Mouse (Mus musculus): ENCODE measurements at regions not wholly inside any gene's neighbourhood (a gene's known extent, or its start where the extent isn't known, plus 50 kb on each side); places are given as distances from the start of the nearest gene placed in this dataset.

DNA sequence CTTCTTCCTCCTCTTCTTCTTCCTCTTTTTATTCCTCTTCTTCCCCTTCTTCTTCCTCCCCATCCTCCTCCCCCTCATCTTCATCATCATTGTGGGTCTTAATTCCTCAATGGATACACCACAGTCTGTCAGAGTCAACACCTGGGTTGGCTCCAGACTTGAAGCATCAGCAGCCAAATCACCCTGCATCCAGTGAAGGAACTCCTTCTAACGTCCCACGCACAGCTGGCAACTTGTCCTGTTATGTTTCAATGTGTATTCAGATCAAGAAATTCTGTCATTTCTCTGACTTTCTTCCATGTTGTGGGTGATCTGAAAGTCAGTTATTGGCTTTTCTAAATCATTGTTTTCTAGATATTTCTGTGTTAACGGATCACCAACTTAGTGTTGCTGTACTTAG is 312.9 kb downstream of the Ptpru start:
- H3K4me3 ChIP-seq (ENCODE audit: low read depth, low read length): no peak overlapping the region
- 76% methylated on average over 3 of the region's 3 CpGs for WGBS
- H3K27ac ChIP-seq (replicated peaks; ENCODE audit: low read depth, low read length): no peak overlapping the region
- no peaks in the 10 kb centered on the region for H3K27me3 ChIP-seq (replicated peaks; ENCODE audit: control insufficient read depth, insufficient read depth, low read length)
- no peaks in the 10 kb centered on the region for H3K9me3 ChIP-seq (ENCODE audit: control insufficient read depth, low read length)
- ATAC-seq (ENCODE audit: low read depth) (no peak), DNase-seq (ENCODE audit: low spot score) (no peak)
- H3K4me2 ChIP-seq (ENCODE audit: low read depth, low read length): no peak overlapping the region
- H3K36me3 ChIP-seq (ENCODE audit: control insufficient read depth, insufficient read depth, low read length): no peaks in the 10 kb centered on the region
- H3K9ac ChIP-seq (ENCODE audit: low read depth, low read length): no peak overlapping the region
- no peaks in the 10 kb centered on the region for H3K4me1 ChIP-seq (ENCODE audit: control insufficient read depth, insufficient read depth, low read length)

- H3K27me3 ChIP-seq (replicated peaks; ENCODE audit: control insufficient read depth, insufficient read depth, low read length): no peaks in the 10 kb centered on the region
- no peak overlapping the region for H3K9ac ChIP-seq (ENCODE audit: low read depth, low read length)
- no peak overlapping the region for H3K27ac ChIP-seq (replicated peaks; ENCODE audit: low read depth, low read length)
- no peaks in the 10 kb centered on the region for H3K36me3 ChIP-seq (ENCODE audit: control insufficient read depth, insufficient read depth, low read length)
- no peaks in the 10 kb centered on the region for H3K9me3 ChIP-seq (ENCODE audit: control insufficient read depth, low read length)
- no peak overlapping the region for H3K4me3 ChIP-seq (ENCODE audit: low read depth, low read length)
- no peak overlapping the region for H3K4me2 ChIP-seq (ENCODE audit: low read depth, low read length)
- 62% methylated on average over 5 of the region's 5 CpGs for WGBS
- ATAC-seq (ENCODE audit: low read depth) (no peak), DNase-seq (ENCODE audit: low spot score) (no peak)
- H3K4me1 ChIP-seq (ENCODE audit: control insufficient read depth, insufficient read depth, low read length): no peaks in the 10 kb centered on the region
Measured at GRCm38 (mm10) chr4:131530491-131530890, 307.6 kb downstream of the Ptpru start.

DNA sequence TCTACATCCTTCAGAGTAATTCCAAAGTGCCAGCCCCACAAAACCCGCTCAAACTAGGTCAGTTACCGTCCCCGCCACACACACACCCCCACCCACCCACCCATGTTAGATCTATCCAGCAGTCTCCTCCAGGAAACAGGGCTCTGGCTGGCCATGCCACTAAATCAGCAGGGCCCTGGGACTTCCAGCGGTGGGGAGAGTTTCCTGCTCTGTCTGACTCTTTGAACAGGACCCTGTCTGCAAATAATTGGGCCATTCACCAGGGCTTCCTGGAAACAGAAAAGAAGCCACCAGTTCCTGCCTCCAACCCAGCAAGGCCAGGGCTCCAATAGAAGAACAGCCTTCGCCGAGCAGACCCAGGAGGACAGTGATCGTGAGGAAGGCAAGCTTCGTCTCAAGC is 307.1 kb downstream of the Ptpru start:
- Histone ChIP-seq H3K27ac (replicated peaks; ENCODE audit: low read depth, low read length) (no peak overlapping the region), H3K9ac (ENCODE audit: low read depth, low read length) (no peak overlapping the region)

GRCm38 (mm10) chr4:131534831-131535230 is 303.3 kb downstream of the Ptpru start:
- H3K9me3 ChIP-seq (ENCODE audit: control insufficient read depth, low read length): no peaks in the 10 kb centered on the region
- no peak overlapping the region for H3K9ac ChIP-seq (ENCODE audit: low read depth, low read length)
- no peak overlapping the region for H3K4me2 ChIP-seq (ENCODE audit: low read depth, low read length)
- H3K36me3 ChIP-seq (ENCODE audit: control insufficient read depth, insufficient read depth, low read length): no peaks in the 10 kb centered on the region
- H3K27ac ChIP-seq (replicated peaks; ENCODE audit: low read depth, low read length): no peak overlapping the region
- H3K4me3 ChIP-seq (ENCODE audit: low read depth, low read length): no peak overlapping the region
- 72% methylated on average over 6 of the region's 6 CpGs for WGBS
- ATAC-seq (ENCODE audit: low read depth) (no peak), DNase-seq (ENCODE audit: low spot score) (peak; percentile 44)
- H3K4me1 ChIP-seq (ENCODE audit: control insufficient read depth, insufficient read depth, low read length): no peaks in the 10 kb centered on the region
- H3K27me3 ChIP-seq (replicated peaks; ENCODE audit: control insufficient read depth, insufficient read depth, low read length): no peaks in the 10 kb centered on the region

More for the DNA sequence above, 307.1 kb downstream of the Ptpru start:
- H3K27me3 ChIP-seq (replicated peaks; ENCODE audit: control insufficient read depth, insufficient read depth, low read length): no peaks in the 10 kb centered on the region
- no peak for DNase-seq (ENCODE audit: low spot score)
- 57% methylated on average over 8 of the region's 8 CpGs for WGBS
- no peaks in the 10 kb centered on the region for H3K9me3 ChIP-seq (ENCODE audit: control insufficient read depth, low read length)
- no peak overlapping the region for H3K4me2 ChIP-seq (ENCODE audit: low read depth, low read length)
- ATAC-seq (ENCODE audit: low read depth): no peak
- no peak overlapping the region for H3K4me3 ChIP-seq (ENCODE audit: low read depth, low read length)
- no peaks in the 10 kb centered on the region for H3K36me3 ChIP-seq (ENCODE audit: control insufficient read depth, insufficient read depth, low read length)
- no peaks in the 10 kb centered on the region for H3K4me1 ChIP-seq (ENCODE audit: control insufficient read depth, insufficient read depth, low read length)

DNA sequence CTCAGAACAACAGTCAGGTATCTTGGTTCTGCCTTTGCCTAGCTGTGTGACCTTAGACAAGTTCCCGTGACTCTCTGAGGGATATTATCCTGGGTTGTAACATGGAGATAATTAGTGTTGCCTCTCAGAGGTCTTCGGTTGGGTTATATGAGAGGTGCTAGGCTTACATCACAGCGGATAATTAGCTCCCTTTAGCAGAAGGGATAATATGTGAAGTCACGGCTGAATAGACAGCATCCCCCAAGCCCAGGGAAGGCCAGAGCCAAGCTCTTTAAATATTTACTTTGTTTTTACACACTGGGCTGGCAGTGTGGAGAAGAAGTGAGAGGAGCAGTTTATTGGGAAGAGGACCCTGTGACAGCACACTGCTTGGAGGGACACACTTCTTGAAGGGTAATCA is 299.9 kb downstream of the Ptpru start:
- no peaks in the 10 kb centered on the region for H3K9me3 ChIP-seq (ENCODE audit: control insufficient read depth, low read length)
- ATAC-seq (ENCODE audit: low read depth) (no peak), DNase-seq (ENCODE audit: low spot score) (no peak)
- no peak overlapping the region for H3K9ac ChIP-seq (ENCODE audit: low read depth, low read length)
- no peak overlapping the region for H3K4me3 ChIP-seq (ENCODE audit: low read depth, low read length)
- no peak overlapping the region for H3K27ac ChIP-seq (replicated peaks; ENCODE audit: low read depth, low read length)
- no peaks in the 10 kb centered on the region for H3K36me3 ChIP-seq (ENCODE audit: control insufficient read depth, insufficient read depth, low read length)
- WGBS: 53% methylated on average over 4 of the region's 4 CpGs
- H3K4me1 ChIP-seq (ENCODE audit: control insufficient read depth, insufficient read depth, low read length): no peaks in the 10 kb centered on the region
- no peak overlapping the region for H3K4me2 ChIP-seq (ENCODE audit: low read depth, low read length)
- H3K27me3 ChIP-seq (replicated peaks; ENCODE audit: control insufficient read depth, insufficient read depth, low read length): no peaks in the 10 kb centered on the region

- WGBS: 46% methylated on average over 12 of the region's 12 CpGs
- no peak for ATAC-seq (ENCODE audit: low read depth)
- DNase-seq (ENCODE audit: low spot score): no peak
Measured at GRCm38 (mm10) chr4:131546422-131547200, 291.5 kb downstream of the Ptpru start.

DNA sequence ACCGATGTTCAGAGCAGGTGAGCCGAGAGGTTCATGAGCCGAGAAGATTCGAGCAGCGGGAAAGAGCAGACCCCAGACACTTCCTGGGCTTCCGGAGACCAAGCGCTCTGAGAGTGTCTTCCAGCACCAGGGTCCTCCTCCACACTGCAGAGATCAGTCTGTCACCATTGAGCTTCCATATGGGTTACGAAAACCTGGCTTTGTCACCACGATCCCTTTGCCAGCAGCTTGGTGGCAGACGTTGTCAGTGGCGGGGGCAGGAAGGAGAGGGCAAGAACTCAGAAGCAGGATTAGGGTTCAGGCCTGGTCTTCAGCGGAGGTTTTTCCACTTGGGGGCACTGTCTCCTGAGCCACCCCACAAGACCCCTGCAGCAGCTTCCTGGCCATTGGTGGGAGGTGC is 288.5 kb downstream of the Ptpru start:
- H3K4me3 ChIP-seq (ENCODE audit: low read depth, low read length): no peak overlapping the region
- WGBS: 78% methylated on average over 11 of the region's 12 CpGs
- H3K4me1 ChIP-seq (ENCODE audit: control insufficient read depth, insufficient read depth, low read length): no peaks in the 10 kb centered on the region
- H3K27me3 ChIP-seq (replicated peaks; ENCODE audit: control insufficient read depth, insufficient read depth, low read length): no peaks in the 10 kb centered on the region
- ATAC-seq (ENCODE audit: low read depth): no peak
- H3K27ac ChIP-seq (replicated peaks; ENCODE audit: low read depth, low read length): no peak overlapping the region
- no peak for DNase-seq (ENCODE audit: low spot score)
- H3K36me3 ChIP-seq (ENCODE audit: control insufficient read depth, insufficient read depth, low read length): no peaks in the 10 kb centered on the region
- no peaks in the 10 kb centered on the region for H3K9me3 ChIP-seq (ENCODE audit: control insufficient read depth, low read length)
- H3K4me2 ChIP-seq (ENCODE audit: low read depth, low read length): no peak overlapping the region
- no peak overlapping the region for H3K9ac ChIP-seq (ENCODE audit: low read depth, low read length)

More at GRCm38 (mm10) chr4:131546422-131547200, 291.5 kb downstream of the Ptpru start:
- no peak overlapping the region for H3K27ac ChIP-seq (replicated peaks; ENCODE audit: low read depth, low read length)
- H3K4me1 ChIP-seq (ENCODE audit: control insufficient read depth, insufficient read depth, low read length): no peaks in the 10 kb centered on the region
- no peaks in the 10 kb centered on the region for H3K9me3 ChIP-seq (ENCODE audit: control insufficient read depth, low read length)
- H3K4me2 ChIP-seq (ENCODE audit: low read depth, low read length): no peak overlapping the region
- H3K4me3 ChIP-seq (ENCODE audit: low read depth, low read length): no peak overlapping the region
- no peaks in the 10 kb centered on the region for H3K36me3 ChIP-seq (ENCODE audit: control insufficient read depth, insufficient read depth, low read length)
- H3K9ac ChIP-seq (ENCODE audit: low read depth, low read length): no peak overlapping the region
- no peaks in the 10 kb centered on the region for H3K27me3 ChIP-seq (replicated peaks; ENCODE audit: control insufficient read depth, insufficient read depth, low read length)

- Histone ChIP-seq H3K4me1 (ENCODE audit: control insufficient read depth, insufficient read depth, low read length) (no peaks in the 10 kb centered on the region), H3K4me3 (ENCODE audit: low read depth, low read length) (no peak overlapping the region), H3K36me3 (ENCODE audit: control insufficient read depth, insufficient read depth, low read length) (no peaks in the 10 kb centered on the region), H3K9me3 (ENCODE audit: control insufficient read depth, low read length) (0 out of 2 replicates have a peak, but pooled peaks cover 4% of the 10 kb centered on the region), H3K27ac (replicated peaks; ENCODE audit: low read depth, low read length) (no peak overlapping the region), H3K4me2 (ENCODE audit: low read depth, low read length) (no peak overlapping the region), H3K9ac (ENCODE audit: low read depth, low read length) (no peak overlapping the region), H3K27me3 (replicated peaks; ENCODE audit: control insufficient read depth, insufficient read depth, low read length) (no peaks in the 10 kb centered on the region)
- DNase-seq (ENCODE audit: low spot score) (no peak), ATAC-seq (ENCODE audit: low read depth) (no peak)
- 79% methylated on average over 5 of the region's 5 CpGs for whole genome bisulfite sequencing
Measured at GRCm38 (mm10) chr4:131558513-131558912, 279.6 kb downstream of the Ptpru start.

- H3K9me3 ChIP-seq (ENCODE audit: control insufficient read depth, low read length): 0 out of 2 replicates have a peak, but pooled peaks cover 4% of the 10 kb centered on the region
- 72% methylated on average over 4 of the region's 4 CpGs for WGBS
- H3K4me2 ChIP-seq (ENCODE audit: low read depth, low read length): no peak overlapping the region
- no peaks in the 10 kb centered on the region for H3K27me3 ChIP-seq (replicated peaks; ENCODE audit: control insufficient read depth, insufficient read depth, low read length)
- ATAC-seq (ENCODE audit: low read depth): no peak
- DNase-seq (ENCODE audit: low spot score): no peak
- H3K27ac ChIP-seq (replicated peaks; ENCODE audit: low read depth, low read length): no peak overlapping the region
- no peak overlapping the region for H3K4me3 ChIP-seq (ENCODE audit: low read depth, low read length)
- no peak overlapping the region for H3K9ac ChIP-seq (ENCODE audit: low read depth, low read length)
- H3K36me3 ChIP-seq (ENCODE audit: control insufficient read depth, insufficient read depth, low read length): no peaks in the 10 kb centered on the region
- no peaks in the 10 kb centered on the region for H3K4me1 ChIP-seq (ENCODE audit: control insufficient read depth, insufficient read depth, low read length)
Measured at GRCm38 (mm10) chr4:131563851-131564250, 274.2 kb downstream of the Ptpru start.

Measured in embryonic facial prominence, embryonic 14.5 days (tissue).